Mouse (Mus musculus) thymus, postnatal 36 days (tissue): Measurements from ENCODE around the gene Dgki.

ENCODE experiments used
- DNase-seq, 2 experiments: peaks; one replicate each; pipeline ENCODE4 v3.0.0; 2022; ENCODE audit warnings: mixed read lengths in 2 of 2

Gene Dgki

DNA sequence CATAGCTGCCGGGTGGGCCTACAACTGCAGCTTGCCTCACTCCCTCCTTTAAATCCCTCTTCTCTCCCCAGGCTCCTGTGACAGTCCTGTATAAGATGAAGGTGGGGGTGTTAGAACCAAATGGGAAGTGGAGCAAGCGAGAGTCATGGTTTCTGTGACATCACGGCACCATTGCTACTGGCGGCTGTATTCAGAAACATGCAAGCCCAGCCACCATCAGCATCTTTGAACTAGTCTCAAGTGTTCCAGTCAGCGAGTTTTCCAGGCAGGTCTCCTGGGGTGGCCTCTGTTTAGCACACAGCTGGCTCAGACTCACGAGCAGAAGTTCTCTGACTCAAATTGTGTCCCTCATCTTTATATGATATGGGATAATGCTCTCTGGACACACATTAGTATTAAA lies 68.8 kb downstream of the Dgki start:
- no peak for DNase-seq

DNA sequence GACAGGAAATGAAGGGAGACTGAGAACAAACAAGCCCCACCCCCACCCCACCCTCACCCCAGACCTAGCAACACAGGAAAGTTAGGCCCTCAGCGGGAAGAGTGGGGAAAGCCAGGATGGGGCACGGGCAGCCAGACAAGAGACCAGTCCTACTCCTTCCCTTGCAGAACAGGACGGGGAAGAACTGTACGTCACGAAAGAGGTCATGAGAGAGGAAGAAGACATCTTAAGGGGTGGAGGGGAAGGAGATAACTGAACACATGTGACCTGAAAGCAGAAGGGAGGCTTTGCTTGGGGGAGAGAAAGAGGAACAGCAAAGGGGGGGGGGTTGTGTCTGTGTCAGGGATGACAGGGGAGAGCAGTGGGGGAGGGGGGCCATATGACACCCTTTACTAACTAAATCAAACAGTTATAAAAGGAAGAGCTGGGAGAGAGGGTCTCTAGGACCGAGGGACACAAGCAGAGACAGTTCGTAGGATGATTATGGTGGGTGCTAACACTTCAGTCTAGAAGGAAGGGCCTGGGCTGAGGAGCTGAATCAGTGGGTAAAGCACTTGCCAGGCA lies 77.0 kb downstream of the Dgki start:
- no peak for DNase-seq

DNA sequence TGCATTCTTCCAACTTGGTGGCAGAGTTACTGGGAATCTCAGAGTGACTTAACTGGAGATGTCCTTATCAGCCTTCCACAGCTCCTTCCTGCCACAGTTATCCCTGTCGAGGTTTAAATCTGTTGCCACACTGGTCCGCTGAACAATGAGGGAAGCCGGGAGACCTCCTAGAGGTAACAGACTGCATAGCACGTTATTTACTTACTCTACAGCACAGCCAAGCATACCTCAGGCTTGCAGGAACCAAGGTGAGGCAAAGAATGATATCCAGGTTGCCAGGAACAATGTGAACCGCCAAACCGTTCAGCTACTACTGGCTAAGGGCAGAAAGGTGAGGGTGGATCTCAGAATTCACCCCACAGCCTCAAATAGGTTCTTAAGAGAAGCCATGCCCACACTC lies 78.0 kb downstream of the Dgki start:
- DNase-seq: no peak

DNA sequence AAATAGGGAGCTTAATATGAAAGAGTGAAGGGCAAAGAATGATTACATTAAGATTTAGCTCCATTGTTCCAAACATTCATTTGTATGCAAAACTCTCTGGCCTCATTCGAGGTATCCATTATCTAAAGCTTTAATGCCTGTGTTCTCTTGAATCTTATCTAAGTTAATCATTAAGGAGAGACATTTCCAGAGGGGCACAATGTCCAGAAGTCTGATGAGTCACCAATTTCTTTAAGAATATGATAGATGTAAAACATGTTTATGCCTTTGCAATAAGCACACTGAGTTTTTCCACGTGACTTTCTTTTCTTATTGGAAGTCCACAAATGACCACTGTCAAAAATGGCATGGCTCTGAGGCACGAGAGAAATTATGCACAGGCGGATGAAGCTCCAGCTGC lies 80.9 kb downstream of the Dgki start:
- DNase-seq: no peak

DNA sequence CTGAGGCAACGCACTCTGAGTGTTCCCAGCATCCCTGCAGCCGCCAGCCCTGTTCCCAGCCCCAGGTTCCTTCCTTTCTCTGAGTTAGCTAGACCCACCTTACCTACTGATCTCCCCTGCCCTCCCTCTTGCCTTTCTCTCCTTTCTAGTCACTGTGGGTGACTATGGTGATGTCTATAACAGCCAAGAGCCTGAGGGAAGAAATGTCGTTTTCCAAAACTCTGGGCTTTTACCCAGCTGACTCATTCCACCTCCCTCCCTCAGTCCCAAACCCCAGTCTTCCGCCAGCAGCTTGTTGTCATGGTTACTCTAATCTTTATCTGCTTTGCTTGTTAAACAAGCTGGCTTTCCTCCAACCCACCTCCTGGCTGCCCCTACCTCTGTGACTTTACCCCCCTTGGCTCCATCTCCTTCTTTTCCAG lies 83.6 kb downstream of the Dgki start:
- no peak for DNase-seq

DNA sequence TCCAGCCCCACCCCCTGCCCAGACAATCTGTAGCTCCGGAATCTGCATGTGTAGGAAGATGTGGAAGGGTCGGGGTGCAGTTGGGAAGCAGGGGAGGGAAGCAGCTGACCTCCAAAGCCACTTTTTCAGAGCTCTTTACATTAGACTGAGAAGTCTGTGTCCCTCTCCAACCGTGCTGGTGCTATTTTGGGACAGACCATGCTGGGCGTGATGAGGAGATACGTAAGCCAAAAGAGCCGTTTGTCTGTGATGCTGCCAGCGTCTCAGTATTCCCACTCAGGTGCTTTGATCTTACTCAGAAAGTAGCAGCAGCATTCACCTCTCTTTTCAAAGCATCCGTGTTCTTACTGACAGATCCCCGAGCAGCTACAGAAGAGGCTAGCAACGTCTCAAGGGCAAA lies 84.3 kb downstream of the Dgki start:
- no peak for DNase-seq

DNA sequence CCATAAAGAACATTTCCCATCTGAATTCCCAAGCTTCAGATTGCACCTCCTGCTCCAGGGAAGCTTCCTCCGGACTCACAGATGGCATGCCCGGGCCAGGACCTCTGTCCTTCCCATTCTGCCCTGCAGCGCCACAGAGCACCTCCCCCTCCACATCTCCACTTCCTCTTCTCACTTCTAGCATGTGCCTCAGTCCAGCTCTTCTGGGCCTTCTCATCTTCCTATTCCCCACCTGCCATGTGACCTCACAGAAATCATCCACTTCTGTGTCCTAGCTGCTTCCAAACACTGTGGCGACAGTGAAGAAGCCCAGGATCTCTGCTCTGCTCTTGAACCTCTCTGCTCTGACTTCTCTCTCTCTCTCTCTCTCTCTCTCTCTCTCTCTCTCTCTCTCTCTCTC lies 87.1 kb downstream of the Dgki start:
- DNase-seq: no peak

DNA sequence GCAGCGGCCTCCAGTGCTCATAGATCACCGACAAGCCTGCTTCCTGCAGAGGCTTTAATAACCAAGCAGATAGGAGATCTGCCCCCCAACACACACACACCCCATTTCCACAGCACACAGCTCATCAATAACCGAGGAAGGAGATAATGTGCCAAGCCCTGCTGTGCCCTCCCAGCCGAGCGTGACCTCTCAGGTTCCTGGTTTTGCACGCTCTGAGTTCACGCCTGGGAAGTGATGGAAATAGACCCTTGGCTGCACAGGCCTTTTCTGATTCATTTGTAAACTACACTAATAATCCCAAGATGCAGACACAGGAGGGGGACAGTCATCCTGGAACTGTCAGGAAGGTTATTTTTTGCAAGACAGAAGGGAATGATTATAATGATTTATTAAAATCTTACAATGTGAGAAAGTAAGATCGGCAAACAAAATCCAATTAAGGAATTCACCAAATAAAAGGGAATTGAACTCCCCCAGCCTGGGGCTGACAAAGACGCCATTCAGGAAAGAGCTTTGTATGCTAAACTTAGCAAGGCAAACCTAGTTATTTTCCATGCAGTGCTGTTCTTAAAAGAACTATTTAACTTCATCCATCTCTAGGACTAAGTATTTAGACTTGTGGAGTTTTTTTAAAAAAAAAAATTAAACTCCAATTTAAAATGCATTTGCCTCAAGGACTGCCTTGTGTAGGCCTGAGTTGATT lies 88.3 kb downstream of the Dgki start:
- DNase-seq: no peak

DNA sequence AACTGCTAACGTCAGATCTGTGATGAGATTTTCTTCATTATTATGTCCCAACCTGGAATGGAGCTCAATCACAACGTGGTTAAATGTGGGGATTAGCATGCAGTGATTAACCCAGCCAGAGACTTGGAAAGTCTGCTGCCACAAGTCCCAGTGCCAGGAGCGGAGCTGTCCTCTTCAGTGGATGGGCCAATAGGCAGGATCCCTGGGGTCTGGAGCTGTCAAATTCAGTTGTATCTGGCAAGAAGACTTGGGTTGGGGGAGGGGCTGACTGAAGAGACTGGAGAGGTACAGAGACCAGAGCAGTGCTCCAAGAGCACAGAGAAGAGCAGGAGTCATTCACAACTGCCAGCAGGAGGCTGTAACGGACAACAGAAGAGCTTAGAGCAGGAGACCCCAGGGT lies 97.1 kb downstream of the Dgki start:
- no peak for DNase-seq

DNA sequence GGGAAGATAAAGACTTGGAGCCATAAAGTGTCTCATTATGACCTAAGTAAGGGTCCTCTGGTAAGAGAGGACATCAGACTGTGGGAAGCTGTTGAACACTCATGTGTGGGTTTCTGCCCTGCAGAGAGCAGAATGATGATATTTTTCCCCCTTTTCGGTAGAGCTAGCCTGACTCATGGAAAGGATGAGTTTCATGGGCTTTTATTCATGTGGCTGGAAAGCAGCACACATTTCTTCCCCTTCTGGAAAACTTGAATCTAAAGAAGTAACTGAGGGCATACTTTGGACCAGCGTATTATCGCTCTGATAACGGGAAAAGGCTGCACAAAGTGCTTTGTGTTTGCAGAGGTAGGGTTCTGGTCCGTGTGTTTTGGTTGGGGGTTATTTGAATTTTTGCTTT lies 99.1 kb downstream of the Dgki start:
- DNase-seq: no peak

DNA sequence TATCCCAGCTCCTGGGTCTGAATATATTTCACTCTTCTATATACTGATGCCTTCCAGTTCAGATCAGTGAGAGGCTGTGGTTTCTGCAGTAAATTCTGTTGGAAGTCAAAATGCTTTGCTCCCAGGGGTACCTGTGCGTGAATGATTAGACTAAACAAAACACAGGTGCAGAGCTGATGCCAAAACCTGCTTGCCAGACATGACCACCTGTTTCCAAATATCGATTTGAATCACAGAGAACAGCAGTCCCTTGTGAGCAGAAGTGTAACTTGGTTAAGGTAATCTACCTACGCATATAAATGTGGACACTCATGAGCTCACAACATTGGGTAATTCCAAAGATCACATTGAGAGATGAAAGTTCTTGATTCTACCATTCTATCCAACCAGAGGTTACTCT lies 100.5 kb downstream of the Dgki start:
- no peak for DNase-seq

DNA sequence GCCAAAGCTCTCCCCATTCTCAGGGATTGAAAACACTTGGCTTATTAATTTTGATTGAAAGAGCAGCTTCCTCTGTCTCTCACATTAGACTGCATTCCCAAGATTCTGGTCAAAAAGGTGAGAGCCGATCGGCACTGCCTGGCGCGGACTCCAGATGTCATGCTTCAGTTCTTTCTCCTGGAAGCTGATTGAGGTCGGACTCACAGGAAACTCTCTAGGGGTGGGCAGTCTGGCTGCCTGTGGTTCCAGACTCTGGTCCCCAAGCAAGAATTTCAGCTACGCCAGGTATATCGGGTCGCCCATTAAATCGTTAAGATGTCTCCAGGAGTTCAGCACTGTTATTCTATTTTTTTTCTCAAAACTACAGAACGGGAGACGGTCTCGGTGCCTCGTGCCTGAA lies 102.2 kb downstream of the Dgki start:
- no peak for DNase-seq

DNA sequence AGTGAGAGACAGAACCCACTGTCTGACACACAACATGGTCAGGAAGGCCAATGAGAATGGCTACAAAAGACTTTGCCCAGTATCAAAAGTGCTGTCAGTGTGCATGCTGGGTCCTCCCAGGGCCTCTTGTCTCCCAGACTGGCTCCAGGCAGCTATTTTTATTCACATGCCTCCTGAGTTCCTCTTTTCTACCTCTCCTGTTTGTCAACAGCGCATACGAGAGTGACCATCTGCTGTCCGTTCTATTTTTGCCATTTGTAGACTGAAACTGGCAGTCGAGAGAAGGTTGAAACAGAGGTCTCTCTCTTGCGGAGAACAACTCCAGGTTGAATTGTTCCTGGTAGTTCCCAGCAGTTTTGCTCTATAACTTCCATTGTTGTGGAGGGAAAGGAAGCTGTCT lies 103.1 kb downstream of the Dgki start:
- no peak for DNase-seq

DNA sequence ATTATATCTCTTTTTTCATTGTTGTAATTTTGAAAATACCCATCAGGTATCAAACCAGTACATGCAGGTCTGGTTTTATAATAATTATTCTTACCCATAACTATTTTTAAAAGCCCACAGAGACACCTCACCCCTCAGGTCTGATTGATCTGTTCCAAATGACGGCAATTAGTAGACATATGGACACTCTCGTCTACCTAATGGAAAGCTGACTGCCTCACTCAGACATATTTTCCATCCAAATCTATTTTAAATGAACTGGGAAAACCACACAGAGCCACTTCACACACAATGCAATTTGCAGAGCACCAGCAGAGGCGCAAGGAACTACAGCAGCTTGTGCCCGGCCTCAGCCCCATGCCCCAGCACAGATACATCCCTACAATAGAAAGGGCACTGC lies 104.2 kb downstream of the Dgki start:
- DNase-seq: no peak

DNA sequence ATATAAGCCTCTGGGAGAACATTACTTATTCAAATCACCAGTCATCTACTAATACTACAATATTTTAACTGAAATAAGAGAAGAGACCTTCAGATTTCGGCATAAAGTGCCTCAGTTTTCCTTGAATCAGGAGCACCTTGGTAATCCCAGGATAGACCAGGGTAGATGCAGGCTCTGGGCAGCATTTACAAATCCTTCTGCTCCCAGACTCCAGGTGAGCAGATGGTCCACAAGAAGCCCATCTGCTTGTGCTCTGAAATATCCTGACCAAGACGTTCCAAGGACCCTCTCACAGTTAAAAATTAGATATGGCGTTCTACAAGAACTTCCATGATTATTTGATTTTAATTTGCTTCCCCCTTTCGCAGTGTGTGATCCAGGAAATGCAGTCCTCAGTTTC lies 118.0 kb downstream of the Dgki start:
- DNase-seq: no peak

DNA sequence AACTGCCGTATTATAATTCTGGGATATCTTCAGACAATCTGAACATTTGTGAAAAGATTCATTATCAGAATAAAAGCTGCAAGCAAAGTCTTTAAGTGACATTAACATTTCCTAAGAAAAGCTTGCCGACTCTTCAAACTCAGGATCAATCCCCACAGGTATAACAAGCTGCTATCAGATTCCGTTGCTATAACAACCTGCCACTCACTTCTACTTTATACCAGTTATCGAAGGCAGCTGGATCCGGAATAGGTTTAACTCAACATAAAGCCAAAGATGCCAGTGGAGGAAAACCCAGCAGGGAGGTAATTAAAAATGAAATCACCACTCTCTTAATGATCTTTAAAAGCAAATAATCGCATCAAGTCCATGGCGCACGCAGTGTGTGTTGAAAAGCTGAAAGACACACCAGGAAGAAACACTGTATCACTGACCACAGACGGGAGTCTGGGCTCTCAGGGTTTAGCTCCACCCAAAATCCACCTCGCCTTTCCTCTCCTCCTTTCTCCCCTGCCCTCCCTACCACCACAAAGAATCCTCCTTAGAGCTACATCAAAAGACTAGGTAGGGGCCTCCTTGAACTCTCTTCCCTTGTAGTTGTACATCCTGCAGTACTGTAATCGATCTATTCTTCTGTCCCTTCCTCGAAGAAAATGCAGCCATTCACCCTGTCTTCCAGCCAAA lies 128.7 kb downstream of the Dgki start:
- DNase-seq: no peak

DNA sequence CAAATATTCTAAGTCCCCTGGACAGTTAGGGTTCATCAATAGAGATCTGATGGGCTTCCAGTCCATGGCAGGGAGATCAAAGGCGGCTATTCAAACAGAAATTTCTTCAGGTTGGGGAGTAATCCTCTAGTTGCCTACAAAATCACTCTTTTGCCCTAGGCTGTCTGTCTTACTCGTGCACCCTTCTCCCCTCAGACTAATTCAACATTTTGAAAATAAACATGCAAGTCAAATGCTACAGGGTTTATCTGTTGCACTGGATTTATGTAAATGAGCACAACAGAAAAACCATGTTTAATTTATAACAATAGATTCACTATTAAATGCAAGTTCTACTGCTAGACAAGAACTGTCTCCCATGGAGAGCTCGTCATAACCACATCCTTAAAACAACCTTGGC lies 141.1 kb downstream of the Dgki start:
- DNase-seq: no peak

DNA sequence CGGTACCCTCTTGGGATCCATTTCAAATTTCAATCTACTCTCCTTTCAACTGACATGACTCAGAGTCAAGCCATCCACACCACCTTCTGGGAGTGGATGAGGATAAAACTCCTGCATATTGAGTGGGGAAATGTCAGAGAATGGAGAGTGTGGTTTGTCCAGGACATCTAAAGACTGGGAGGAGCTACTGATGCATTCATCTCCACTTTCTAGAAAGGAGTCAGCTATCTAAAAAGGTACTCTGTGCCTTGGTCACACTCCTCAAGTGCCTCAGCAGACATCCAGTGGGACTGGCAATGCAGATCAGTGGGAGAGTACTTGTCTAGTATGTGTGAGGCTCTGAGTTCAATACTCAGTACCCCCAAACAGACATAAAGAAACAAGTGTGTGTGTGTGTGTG lies 145.9 kb downstream of the Dgki start:
- no peak for DNase-seq

DNA sequence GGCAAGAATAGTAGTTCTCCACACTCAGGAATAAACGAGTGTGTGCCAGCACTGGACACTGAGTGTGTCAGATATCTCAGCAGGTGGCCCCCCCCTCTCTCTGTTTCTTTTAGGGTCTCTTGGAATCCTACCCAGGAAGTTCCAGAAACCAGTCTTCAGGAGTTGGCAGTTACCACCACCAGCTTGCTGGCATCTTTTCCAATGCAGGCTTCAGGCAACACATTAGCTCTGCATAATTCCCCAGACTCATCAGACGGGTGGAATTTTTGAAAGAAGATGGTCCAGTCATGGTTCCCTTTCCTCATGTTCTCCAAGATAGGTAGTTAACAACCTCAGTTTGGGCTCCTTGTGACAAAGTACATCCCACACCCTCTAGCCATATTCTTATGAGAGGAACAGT lies 149.5 kb downstream of the Dgki start:
- no peak for DNase-seq

DNA sequence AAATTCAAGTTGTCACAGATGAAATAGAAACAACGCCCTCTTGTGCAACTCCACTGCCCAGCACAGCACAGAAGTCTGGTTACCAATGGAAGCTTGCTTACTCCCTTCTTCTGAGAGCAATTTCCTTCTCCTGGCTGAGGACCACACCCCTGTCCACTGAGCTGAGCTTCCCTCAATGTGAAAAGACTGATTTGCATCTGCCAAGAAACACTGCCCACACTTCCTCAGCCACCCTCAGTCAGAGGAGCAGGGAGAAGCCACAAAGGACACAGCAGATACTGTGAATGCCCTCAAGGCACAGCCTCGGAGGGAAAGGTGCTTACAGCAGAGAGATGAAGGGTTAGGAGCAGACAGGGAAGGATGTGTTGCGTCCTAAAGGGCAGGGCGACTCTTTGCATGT lies 149.9 kb downstream of the Dgki start:
- DNase-seq: no peak

DNA sequence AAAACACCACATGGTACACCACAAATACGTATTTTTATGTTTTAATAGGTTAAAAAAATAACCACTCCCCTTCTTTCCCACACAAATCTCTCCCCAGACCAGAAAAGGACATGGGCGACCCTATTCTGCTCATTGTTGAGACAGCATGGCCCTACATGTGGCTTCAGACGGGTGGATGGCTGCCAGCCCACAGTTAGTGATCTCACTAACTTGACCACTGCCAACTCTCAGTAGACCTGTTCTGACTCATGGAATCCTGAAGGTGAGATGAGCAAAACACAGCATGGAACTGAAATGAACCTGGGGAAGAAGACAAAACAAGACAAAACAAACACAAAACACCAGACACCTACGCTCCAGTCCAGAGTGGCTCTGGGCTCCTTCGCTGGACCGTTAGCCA lies 150.8 kb downstream of the Dgki start:
- no peak for DNase-seq

DNA sequence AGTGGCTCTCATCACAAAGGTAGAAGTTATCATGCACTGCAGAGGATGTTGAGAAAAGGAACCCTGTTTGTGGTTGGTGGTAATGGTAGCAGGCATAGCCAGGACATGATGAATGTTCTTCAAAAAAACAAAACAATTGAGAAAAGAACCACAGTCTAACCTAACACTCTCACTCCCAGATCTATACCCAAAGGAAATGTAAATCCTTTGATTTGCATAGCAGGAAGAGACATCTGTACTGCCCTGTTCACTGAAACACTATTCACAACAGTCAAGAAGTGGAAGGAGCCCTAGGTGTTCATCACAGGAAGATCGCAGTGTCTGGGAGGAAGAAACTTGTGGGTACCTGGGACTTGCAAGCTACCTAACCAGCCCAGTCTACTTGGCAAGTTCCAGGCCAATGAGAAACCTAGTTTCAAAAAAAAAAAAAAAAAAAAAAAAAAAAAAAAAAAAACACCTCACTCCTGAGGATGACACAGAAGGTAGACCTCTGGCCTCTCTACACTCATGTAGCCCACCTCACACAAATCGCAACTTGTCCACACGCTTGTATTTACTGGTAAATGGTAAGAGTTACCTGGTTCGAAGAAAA lies 152.5 kb downstream of the Dgki start:
- DNase-seq: no peak

DNA sequence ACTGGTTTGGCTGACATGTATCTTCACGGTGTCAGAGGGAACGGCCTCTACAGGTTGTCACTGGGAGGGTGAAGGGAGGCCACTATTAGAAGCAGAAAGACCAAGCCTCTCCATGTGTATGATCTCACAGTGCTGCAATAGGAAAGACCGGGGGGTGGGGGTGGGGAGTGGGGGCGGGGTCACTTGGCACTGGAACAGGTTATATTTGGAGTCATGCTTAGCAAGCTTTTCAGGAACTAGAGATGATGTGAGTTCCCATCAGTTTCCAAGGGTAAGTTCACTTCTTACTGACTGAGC lies 156.2 kb downstream of the Dgki start:
- no peak for DNase-seq
